Mouse (Mus musculus) heart, embryonic 11.5 days (tissue): ENCODE measurements around the gene Olfr322. TPM values are rescaled to one million over a fixed set of nuclear protein-coding genes. Genes with fewer than 3 reads are reported as not detected.

Source experiments
- ATAC-seq: fragments of 200-750 bp; cut with Nextera tagmentation; replicated peaks from 2 replicates; pipeline ENCODE4 v1.8.0; 2017; ENCODE audit warnings: moderate library complexity; ENCODE audit not compliant: insufficient number of reproducible peaks, low FRiP score, low TSS enrichment
- H3K27ac ChIP-seq: fragments of 300-500 bp; sonication (generic); 2 replicates; pipeline ENCODE4 v1.5.1; 2014; ENCODE audit warnings: mild to moderate bottlenecking, low read depth, low read length
- H3K27me3 ChIP-seq: fragments of 300-500 bp; sonication (generic); 2 replicates; pipeline ENCODE4 v1.6.1; 2014; ENCODE audit warnings: mild to moderate bottlenecking, low read length, mixed read lengths; ENCODE audit not compliant: control insufficient read depth, insufficient read depth
- H3K36me3 ChIP-seq: fragments of 300-500 bp; sonication (generic); 2 replicates; pipeline ENCODE4 v1.6.1; 2014; ENCODE audit warnings: mild to moderate bottlenecking, low read length, moderate library complexity, mixed read lengths; ENCODE audit not compliant: control insufficient read depth, insufficient read depth
- H3K4me1 ChIP-seq: fragments of 300-500 bp; sonication (generic); 2 replicates; pipeline ENCODE4 v1.6.1; 2014; ENCODE audit warnings: low read length; ENCODE audit not compliant: control insufficient read depth, insufficient read depth
- H3K4me2 ChIP-seq: fragments of 300-500 bp; sonication (generic); 2 replicates; pipeline ENCODE4 v1.6.1; 2014; ENCODE audit warnings: mild to moderate bottlenecking, moderate library complexity
- H3K4me3 ChIP-seq: fragments of 300-500 bp; sonication (generic); 2 replicates; pipeline ENCODE4 v1.5.1; 2014; ENCODE audit warnings: low read depth, low read length
- H3K9ac ChIP-seq: fragments of 300-500 bp; sonication (generic); 2 replicates; pipeline ENCODE4 v1.6.1; 2014; ENCODE audit warnings: mild to moderate bottlenecking, low read depth, low read length, moderate library complexity
- H3K9me3 ChIP-seq: fragments of 300-500 bp; sonication (generic); replicated peaks from 2 replicates; pipeline ENCODE4 v1.6.1; 2016; ENCODE audit warnings: low read length; ENCODE audit not compliant: control insufficient read depth
- WGBS: fragments of 180-500 bp; shearing (Covaris S2); extraction: QIAGEN DNeasy Blood & Tissue Kit; methylation state at CpG from one replicate; pipeline ENCODE4 v1.1.7; 2014; ENCODE audit not compliant: insufficient replicate concordance; 5-methylcytosine and 5-hydroxymethylcytosine counted together
- polyA plus RNA-seq: library from polyadenylated mRNA; unstranded; fragments of >200 nt; fragmentation: Nextera tagmentation; extraction: Ambion mirVana; gene quantifications from 2 replicates; pipeline ENCODE4 v1.2.1, GENCODE M21; 2014

Olfr322 gene
- not detected in 2 replicates for polyA plus RNA-seq

DNA sequence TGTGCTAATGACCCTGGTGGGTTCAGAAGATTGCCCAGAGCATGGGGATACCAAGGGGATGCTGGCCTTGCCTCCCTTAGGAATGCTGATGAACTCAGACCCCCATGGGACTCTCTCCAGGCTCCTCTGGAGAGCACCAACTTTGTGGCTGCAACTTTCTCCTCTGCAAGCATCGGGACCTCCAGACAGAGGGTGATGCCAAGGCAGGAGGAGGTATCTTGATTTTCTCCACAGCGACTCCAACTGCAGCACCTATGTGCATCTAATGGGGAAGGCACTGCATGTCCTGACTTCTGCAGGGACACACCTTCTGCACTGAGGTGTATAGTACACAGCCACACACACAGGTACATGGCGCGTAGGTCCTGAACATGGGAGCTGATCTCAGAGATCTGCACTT lies at the start of gene Olfr322:
Gene Olfr322 (plus strand): TSS at position 187 of the 400 bp plus-strand sequence.
- H3K9ac ChIP-seq = no peak within 1 kb of the TSS
- no peaks in the 10 kb centered on the region for H3K4me1 ChIP-seq
- no peaks in the 10 kb centered on the region for H3K27me3 ChIP-seq
- no peak within 1 kb of the TSS for H3K4me3 ChIP-seq
- H3K27ac ChIP-seq = no peak within 1 kb of the TSS
- no peaks in the 10 kb centered on the region for H3K9me3 ChIP-seq
- no peak within 1 kb of the TSS for H3K4me2 ChIP-seq
- 85% methylated on average over 4 of the region's 4 CpGs for WGBS
- H3K36me3 ChIP-seq = no peaks in the 10 kb centered on the region
- no peak for ATAC-seq

DNA sequence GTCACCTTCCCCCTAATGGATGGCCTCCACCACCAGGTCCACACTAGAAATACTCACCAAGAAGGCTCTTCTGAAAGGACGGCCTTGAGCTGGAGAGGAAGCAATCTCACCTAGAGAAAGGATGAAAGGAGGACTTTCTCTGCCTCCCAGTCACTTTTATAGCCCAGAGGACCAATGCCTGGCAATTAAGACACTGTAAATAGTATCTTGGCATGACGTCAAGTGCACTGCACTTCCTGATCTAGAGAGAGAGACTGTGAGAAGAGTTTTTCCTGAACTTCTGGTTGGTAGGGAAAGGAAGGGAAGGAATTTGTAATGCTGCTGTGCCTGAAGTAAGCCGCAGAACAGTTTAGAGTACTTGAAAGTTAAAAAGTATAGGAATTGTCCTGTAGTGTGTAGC lies 45.2 kb upstream of the Olfr322 start:
- 71% methylated on average over 3 of the region's 3 CpGs for WGBS
- no peaks in the 10 kb centered on the region; the same call in 1 of the 2 replicates for H3K27me3 ChIP-seq

DNA sequence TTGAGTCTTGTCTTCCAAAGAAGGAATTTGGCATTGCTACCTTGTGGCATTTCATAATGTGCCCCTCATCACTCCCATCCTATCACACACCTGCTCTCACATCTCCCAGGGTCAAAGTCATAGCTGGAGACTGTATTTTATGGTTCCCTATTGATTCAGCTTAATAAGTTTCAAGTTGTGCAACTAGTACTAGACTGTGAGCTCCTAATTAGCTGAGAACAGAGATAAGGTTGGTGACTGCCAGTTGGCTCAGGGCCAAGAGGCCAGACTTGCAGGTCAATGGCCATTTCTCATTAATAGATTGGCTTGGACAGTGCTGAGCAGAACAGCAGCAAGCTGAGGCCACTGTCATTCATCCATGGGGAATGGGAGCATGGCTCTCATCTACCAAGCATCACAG lies 44.1 kb upstream of the Olfr322 start:
- H3K4me3 ChIP-seq = no peak overlapping the region
- no peak for ATAC-seq
- no peak overlapping the region for H3K9ac ChIP-seq
- H3K4me2 ChIP-seq = no peak overlapping the region
- no peaks in the 10 kb centered on the region for H3K36me3 ChIP-seq
- H3K27me3 ChIP-seq = no peaks in the 10 kb centered on the region; the same call in 1 of the 2 replicates
- H3K27ac ChIP-seq = no peak overlapping the region
- H3K9me3 ChIP-seq = no peaks in the 10 kb centered on the region
- H3K4me1 ChIP-seq = no peaks in the 10 kb centered on the region

More for the DNA sequence above, 45.2 kb upstream of the Olfr322 start:
- H3K27ac ChIP-seq = no peak overlapping the region
- no peak overlapping the region for H3K4me2 ChIP-seq
- no peak for ATAC-seq
- no peaks in the 10 kb centered on the region for H3K9me3 ChIP-seq
- no peak overlapping the region for H3K9ac ChIP-seq
- no peaks in the 10 kb centered on the region for H3K36me3 ChIP-seq
- H3K4me1 ChIP-seq = no peaks in the 10 kb centered on the region
- no peak overlapping the region for H3K4me3 ChIP-seq

DNA sequence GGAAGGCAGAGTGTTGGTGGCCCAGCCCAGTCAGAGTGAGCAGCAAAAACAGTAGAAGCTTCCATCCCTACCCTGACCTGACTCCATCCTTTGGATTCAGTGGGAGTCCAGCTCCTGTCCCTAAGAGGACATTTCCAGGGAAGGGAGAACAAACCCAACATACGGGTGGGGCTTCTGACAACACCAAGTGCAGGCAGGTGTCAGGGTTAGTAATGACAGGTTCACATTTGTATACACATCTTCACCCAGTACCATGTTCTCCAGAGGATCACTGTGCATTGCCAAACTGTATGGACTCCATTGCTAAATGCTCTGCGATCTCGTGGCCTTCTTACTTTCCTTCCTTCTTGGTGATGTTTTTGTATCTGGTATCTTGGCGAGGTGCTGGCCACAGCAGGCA lies 42.6 kb upstream of the Olfr322 start, which contains the start of gene 2210407C18Rik:
Gene 2210407C18Rik (minus strand): TSS at position 101 of the 400 bp plus-strand sequence.
- no peak within 1 kb of the TSS for H3K4me2 ChIP-seq
- no peak for ATAC-seq
- 77% methylated on average over 4 of the region's 4 CpGs for WGBS
- H3K4me3 ChIP-seq = no peak within 1 kb of the TSS
- H3K9me3 ChIP-seq = no peaks in the 10 kb centered on the region
- H3K27ac ChIP-seq = no peak within 1 kb of the TSS
- H3K9ac ChIP-seq = no peak within 1 kb of the TSS
- H3K27me3 ChIP-seq = no peaks in the 10 kb centered on the region; the same call in 1 of the 2 replicates
- no peaks in the 10 kb centered on the region for H3K4me1 ChIP-seq
- H3K36me3 ChIP-seq = no peaks in the 10 kb centered on the region

DNA sequence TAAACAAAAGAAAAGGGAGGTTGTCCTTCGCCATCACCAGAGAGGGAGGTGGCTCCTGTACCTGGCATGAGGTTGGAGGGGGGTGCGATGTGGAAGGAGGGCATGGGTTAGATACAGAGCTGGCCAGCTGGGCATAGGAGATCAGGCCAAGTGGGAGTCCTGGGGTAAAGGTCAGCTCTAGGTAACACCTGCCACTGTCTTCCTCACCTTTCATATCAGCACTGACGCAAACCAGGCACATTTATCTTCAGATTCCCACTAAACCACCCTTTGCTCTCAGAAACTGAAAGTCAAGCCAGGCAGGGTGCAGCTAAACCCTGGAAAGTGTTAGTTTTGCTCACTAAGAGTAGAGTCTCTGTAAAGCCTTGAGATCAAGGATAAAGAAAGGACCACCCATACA lies 40.2 kb upstream of the Olfr322 start:
- H3K36me3 ChIP-seq = no peaks in the 10 kb centered on the region
- no peak overlapping the region for H3K4me3 ChIP-seq
- WGBS = 46% methylated on average over 3 of the region's 3 CpGs
- H3K27me3 ChIP-seq = no peaks in the 10 kb centered on the region
- ATAC-seq = no peak
- H3K4me2 ChIP-seq = no peak overlapping the region
- H3K27ac ChIP-seq = no peak overlapping the region
- no peak overlapping the region for H3K9ac ChIP-seq
- H3K9me3 ChIP-seq = no peaks in the 10 kb centered on the region
- H3K4me1 ChIP-seq = no peaks in the 10 kb centered on the region

DNA sequence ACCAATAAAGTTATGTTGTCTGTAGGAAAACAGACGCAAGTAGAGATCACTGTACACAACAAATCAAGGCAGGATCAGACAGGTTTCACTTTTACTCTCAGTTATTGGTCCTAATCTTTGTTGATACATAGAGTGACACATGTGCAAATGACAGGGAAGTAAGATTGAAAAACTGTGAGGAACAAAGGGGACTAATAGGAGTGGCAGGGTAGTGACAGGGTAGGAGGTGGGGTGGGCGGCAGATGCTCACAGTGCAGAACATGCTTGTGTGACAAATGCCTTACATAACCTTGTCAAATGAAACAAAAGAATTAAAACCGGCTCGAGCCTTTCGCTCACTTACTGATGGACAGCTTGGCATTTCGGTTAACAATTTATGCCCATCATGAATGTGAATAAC lies 39.8 kb upstream of the Olfr322 start:
- no peaks in the 10 kb centered on the region for H3K36me3 ChIP-seq
- no peak for ATAC-seq
- no peak overlapping the region for H3K9ac ChIP-seq
- H3K9me3 ChIP-seq = no peaks in the 10 kb centered on the region
- H3K27me3 ChIP-seq = no peaks in the 10 kb centered on the region
- no peaks in the 10 kb centered on the region for H3K4me1 ChIP-seq
- no peak overlapping the region for H3K27ac ChIP-seq
- no peak overlapping the region for H3K4me3 ChIP-seq
- no peak overlapping the region for H3K4me2 ChIP-seq
- WGBS = 77% methylated on average over 6 of the region's 6 CpGs

DNA sequence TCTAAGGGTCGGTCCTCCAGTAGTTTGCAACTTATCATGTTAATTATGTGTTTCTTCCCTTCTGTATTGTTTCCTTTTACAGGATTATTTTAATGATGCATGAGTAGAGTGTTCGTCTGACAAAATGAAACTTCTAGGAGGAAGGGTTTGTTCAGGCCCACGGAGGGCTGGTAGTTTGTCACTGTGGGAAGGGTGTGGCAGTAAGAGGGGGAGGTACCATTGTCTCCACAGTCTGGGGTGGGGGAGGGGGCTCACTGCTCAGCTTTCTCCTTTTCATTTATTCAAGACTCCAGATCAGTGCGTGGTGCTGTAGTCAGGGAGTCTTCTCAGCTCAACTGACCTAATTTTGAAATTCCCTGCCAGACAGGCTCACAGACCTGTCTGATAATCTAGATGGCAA lies 32.4 kb upstream of the Olfr322 start:
- Histone ChIP-seq H3K4me3 (no peak overlapping the region), H3K27ac (no peak overlapping the region), H3K9ac (no peak overlapping the region), H3K36me3 (no peaks in the 10 kb centered on the region), H3K4me2 (no peak overlapping the region), H3K4me1 (no peaks in the 10 kb centered on the region), H3K27me3 (no peaks in the 10 kb centered on the region), H3K9me3 (no peaks in the 10 kb centered on the region)
- WGBS = 57% methylated on average over 4 of the region's 4 CpGs
- ATAC-seq = no peak

DNA sequence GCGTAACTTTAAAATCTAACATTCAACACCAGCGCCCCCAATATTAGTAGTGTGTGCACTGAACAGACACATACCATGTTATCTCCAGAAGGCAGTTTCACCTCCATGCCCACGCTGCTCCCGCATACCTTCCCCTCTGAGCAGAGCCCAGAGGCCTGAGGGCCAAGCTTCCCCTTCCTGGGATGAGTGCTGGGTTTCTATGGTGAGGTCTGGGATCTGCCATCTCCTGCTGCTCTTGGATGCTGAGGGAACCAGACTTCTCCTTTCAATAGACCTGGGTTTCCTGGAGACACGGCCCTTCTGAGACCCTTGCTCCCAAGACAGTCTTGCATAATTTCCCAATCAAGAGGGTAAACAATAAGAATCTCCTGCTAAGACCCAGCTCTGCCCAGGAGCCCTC lies 28.2 kb upstream of the Olfr322 start, which contains the start of gene Olfr323:
Gene Olfr323 (minus strand): TSS at position 101 of the 400 bp plus-strand sequence.
- Histone ChIP-seq H3K9me3 (no peaks in the 10 kb centered on the region), H3K4me2 (no peak within 1 kb of the TSS), H3K4me3 (no peak within 1 kb of the TSS), H3K27ac (no peak within 1 kb of the TSS), H3K9ac (no peak within 1 kb of the TSS), H3K4me1 (no peaks in the 10 kb centered on the region), H3K27me3 (no peaks in the 10 kb centered on the region), H3K36me3 (no peaks in the 10 kb centered on the region)
- 73% methylated on average over 5 of the region's 5 CpGs for WGBS
- ATAC-seq = no peak

DNA sequence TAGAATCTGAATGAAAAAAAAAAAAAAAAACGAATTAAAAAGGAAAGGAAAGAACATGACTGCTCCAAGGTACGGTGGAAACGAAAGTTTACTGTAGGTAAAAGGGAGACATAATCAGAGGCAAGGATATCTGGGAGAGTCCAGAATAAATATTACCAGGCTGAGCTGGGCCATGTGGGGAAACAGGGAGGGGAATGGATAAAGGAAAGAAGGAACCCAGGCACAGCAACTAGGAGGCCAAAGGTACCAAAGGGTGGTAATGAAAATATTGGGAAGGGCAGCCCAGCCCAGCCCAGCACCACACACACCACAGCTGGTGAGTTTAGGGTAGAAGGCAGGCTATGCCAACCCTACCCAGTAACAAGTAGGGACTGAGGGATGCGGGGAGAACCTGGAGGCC lies 23.7 kb upstream of the Olfr322 start:
- Histone ChIP-seq H3K4me1 (no peaks in the 10 kb centered on the region), H3K9me3 (no peaks in the 10 kb centered on the region), H3K36me3 (no peaks in the 10 kb centered on the region), H3K9ac (no peak overlapping the region), H3K4me2 (no peak overlapping the region), H3K27me3 (peaks cover 19% of the 10 kb centered on the region), H3K27ac (no peak overlapping the region), H3K4me3 (no peak overlapping the region)
- ATAC-seq = no peak
- 51% methylated on average over 4 of the region's 4 CpGs for WGBS
